Mouse (Mus musculus) heart, embryonic 16.5 days (tissue): ENCODE data around the gene Mbd3. TPM values are rescaled to one million over a fixed set of nuclear protein-coding genes. Genes with fewer than 3 reads are reported as not detected.

ENCODE experiments used
- ATAC-seq: fragments of 200-750 bp; cut with Nextera tagmentation; replicated peaks from 2 replicates; pipeline ENCODE4 v1.8.0; 2017; ENCODE audit warnings: moderate number of reproducible peaks; ENCODE audit not compliant: insufficient read depth, low FRiP score; ENCODE audit errors: extremely low read depth
- H3K27ac ChIP-seq: fragments of 300-500 bp; sonication (generic); 2 replicates; pipeline ENCODE4 v1.5.1; 2014; ENCODE audit warnings: mild to moderate bottlenecking, low read length, control low read depth, moderate library complexity
- H3K27me3 ChIP-seq: fragments of 300-500 bp; sonication (generic); 2 replicates; pipeline ENCODE4 v1.6.1; 2014; ENCODE audit warnings: low read length, mixed read lengths; ENCODE audit not compliant: control insufficient read depth, insufficient read depth
- H3K36me3 ChIP-seq: fragments of 300-500 bp; sonication (generic); 2 replicates; pipeline ENCODE4 v1.6.1; 2014; ENCODE audit not compliant: control insufficient read depth, insufficient read depth
- H3K4me1 ChIP-seq: fragments of 300-500 bp; sonication (generic); 2 replicates; pipeline ENCODE4 v1.6.1; 2014; ENCODE audit warnings: low read length, mixed read lengths; ENCODE audit not compliant: control insufficient read depth, insufficient read depth
- H3K4me2 ChIP-seq: fragments of 300-500 bp; sonication (generic); 2 replicates; pipeline ENCODE4 v1.6.1; 2014; ENCODE audit warnings: low read depth, mild to moderate bottlenecking, control low read depth, low read length
- H3K4me3 ChIP-seq: fragments of 300-500 bp; sonication (generic); 2 replicates; pipeline ENCODE4 v1.5.1; 2014; ENCODE audit warnings: mild to moderate bottlenecking, control low read depth, low read length
- H3K9ac ChIP-seq: fragments of 300-500 bp; sonication (generic); 2 replicates; pipeline ENCODE4 v1.6.1; 2014; ENCODE audit warnings: low read length, control low read depth
- H3K9me3 ChIP-seq: fragments of 300-500 bp; sonication (generic); replicated peaks from 2 replicates; pipeline ENCODE4 v1.6.1; 2016; ENCODE audit warnings: low read length; ENCODE audit not compliant: control insufficient read depth
- WGBS: fragments of 180-500 bp; shearing (Covaris S2); extraction: QIAGEN DNeasy Blood & Tissue Kit; methylation state at CpG from one replicate; pipeline ENCODE4 v1.1.7; 2014; 5-methylcytosine and 5-hydroxymethylcytosine counted together
- polyA plus RNA-seq: library from polyadenylated mRNA; unstranded; fragments of >200 nt; fragmentation: Nextera tagmentation; extraction: Ambion mirVana; gene quantifications from 2 replicates; pipeline ENCODE4 v1.2.1, GENCODE M21; 2015

Mbd3 gene
- polyA plus RNA-seq, 1 experiment from 2014 or later = 136 TPM

GRCm38 (mm10) chr10:80430375-80430980, 31.1 kb upstream of the Mbd3 start:
- H3K27me3 ChIP-seq = no peaks in the 10 kb centered on the region
- 60% methylated on average over 8 of the region's 8 CpGs for WGBS
- H3K9me3 ChIP-seq = no peaks in the 10 kb centered on the region; the same call in 1 of the 2 replicates
- H3K4me2 ChIP-seq = no peak overlapping the region
- H3K4me3 ChIP-seq = no peak overlapping the region
- no peak overlapping the region for H3K27ac ChIP-seq
- no peak overlapping the region for H3K9ac ChIP-seq
- ATAC-seq = no peak
- peaks cover 41% of the 10 kb centered on the region for H3K36me3 ChIP-seq
- peaks cover 15% of the 10 kb centered on the region for H3K4me1 ChIP-seq

- Histone ChIP-seq H3K9me3 (peaks cover 5% of the 10 kb centered on the region), H3K27me3 (no peaks in the 10 kb centered on the region), H3K4me1 (peaks cover 15% of the 10 kb centered on the region), H3K4me3 (no peak overlapping the region), H3K4me2 (no peak overlapping the region), H3K36me3 (peaks cover 48% of the 10 kb centered on the region), H3K9ac (no peak overlapping the region), H3K27ac (no peak overlapping the region)
- WGBS = 91% methylated on average over 8 of the region's 8 CpGs
- no peak for ATAC-seq
Measured at GRCm38 (mm10) chr10:80429800-80430199, 30.4 kb upstream of the Mbd3 start.

- Histone ChIP-seq H3K4me3 (no peak overlapping the region), H3K9me3 (peaks cover 5% of the 10 kb centered on the region), H3K36me3 (peaks cover 68% of the 10 kb centered on the region), H3K9ac (no peak overlapping the region), H3K4me2 (no peak overlapping the region), H3K4me1 (peaks cover 2% of the 10 kb centered on the region), H3K27me3 (no peaks in the 10 kb centered on the region), H3K27ac (no peak overlapping the region)
- 90% methylated on average over 3 of the region's 3 CpGs for WGBS
- ATAC-seq = no peak
Measured at GRCm38 (mm10) chr10:80425041-80425440, 25.7 kb upstream of the Mbd3 start.

GRCm38 (mm10) chr10:80423562-80423961, 24.2 kb upstream of the Mbd3 start:
- Histone ChIP-seq H3K4me3 (no peak overlapping the region), H3K9ac (no peak overlapping the region), H3K4me2 (no peak overlapping the region), H3K27me3 (no peaks in the 10 kb centered on the region), H3K36me3 (peaks cover 67% of the 10 kb centered on the region), H3K9me3 (peaks cover 5% of the 10 kb centered on the region), H3K4me1 (peaks cover 12% of the 10 kb centered on the region), H3K27ac (no peak overlapping the region)
- WGBS = 49% methylated on average over 4 of the region's 4 CpGs
- ATAC-seq = no peak

DNA sequence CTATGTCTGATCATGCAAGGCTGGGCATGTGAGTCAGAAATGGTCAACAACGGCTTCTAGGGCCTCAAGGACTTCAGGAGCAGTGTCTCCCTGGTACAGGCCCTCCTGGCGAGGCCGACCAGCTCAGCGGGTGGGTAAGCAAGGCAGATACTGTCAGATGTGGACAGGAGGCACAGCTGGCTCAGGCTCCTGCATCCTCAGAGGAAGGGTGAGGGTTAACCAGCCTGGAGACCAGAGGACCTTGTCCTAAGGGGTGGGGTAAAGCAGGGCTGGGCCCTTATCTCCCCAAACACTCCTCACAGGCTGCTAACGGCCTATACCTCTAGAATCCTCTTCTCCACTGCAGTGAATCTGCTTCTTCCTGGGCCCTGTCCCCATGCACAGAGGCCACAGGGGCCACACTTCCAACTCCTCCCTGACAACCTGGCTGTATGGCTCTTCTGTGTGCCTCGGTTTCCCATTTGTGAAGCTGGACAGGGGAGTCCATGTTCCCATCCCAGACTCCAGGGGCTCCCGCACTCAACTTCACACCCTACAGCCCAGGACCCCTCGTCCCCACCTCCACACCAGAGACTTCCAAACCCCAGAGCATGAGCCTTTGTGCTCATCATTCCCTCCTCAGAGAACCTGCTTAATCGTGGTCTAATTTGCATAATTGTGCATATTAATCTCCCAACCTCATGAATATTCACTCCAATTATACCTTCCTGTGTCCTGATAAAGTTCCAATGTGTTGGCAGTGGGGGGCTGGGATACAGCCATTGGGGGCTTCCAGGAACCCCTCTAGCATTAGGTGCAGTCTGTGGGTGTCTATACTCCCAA, 22.5 kb upstream of the Mbd3 start:
- no peak for ATAC-seq
- H3K9ac ChIP-seq = no peak overlapping the region
- peaks cover 14% of the 10 kb centered on the region for H3K4me1 ChIP-seq
- H3K27ac ChIP-seq = no peak overlapping the region
- WGBS = 86% methylated on average over 9 of the region's 9 CpGs
- no peaks in the 10 kb centered on the region for H3K27me3 ChIP-seq
- peaks cover 5% of the 10 kb centered on the region for H3K9me3 ChIP-seq
- no peak overlapping the region for H3K4me3 ChIP-seq
- peaks cover 65% of the 10 kb centered on the region for H3K36me3 ChIP-seq
- no peak overlapping the region for H3K4me2 ChIP-seq

GRCm38 (mm10) chr10:80421208-80421607, 21.9 kb upstream of the Mbd3 start:
- Histone ChIP-seq H3K4me2 (no peak overlapping the region), H3K4me1 (peaks cover 14% of the 10 kb centered on the region), H3K27ac (no peak overlapping the region), H3K9me3 (peaks cover 5% of the 10 kb centered on the region), H3K4me3 (no peak overlapping the region), H3K36me3 (peaks cover 65% of the 10 kb centered on the region), H3K27me3 (no peaks in the 10 kb centered on the region), H3K9ac (no peak overlapping the region)
- ATAC-seq = no peak
- 89% methylated on average over 8 of the region's 8 CpGs for WGBS

GRCm38 (mm10) chr10:80420729-80421128, 21.4 kb upstream of the Mbd3 start:
- Histone ChIP-seq H3K4me1 (peaks cover 14% of the 10 kb centered on the region), H3K9ac (no peak overlapping the region), H3K9me3 (peaks cover 5% of the 10 kb centered on the region), H3K4me3 (no peak overlapping the region), H3K4me2 (no peak overlapping the region), H3K27ac (no peak overlapping the region), H3K36me3 (peaks cover 65% of the 10 kb centered on the region), H3K27me3 (no peaks in the 10 kb centered on the region)
- 94% methylated on average over 10 of the region's 10 CpGs for WGBS
- ATAC-seq = no peak

GRCm38 (mm10) chr10:80419419-80419818, 20.1 kb upstream of the Mbd3 start:
- WGBS = 64% methylated on average over 8 of the region's 8 CpGs
- ATAC-seq = no peak
- Histone ChIP-seq H3K4me3 (no peak overlapping the region), H3K4me2 (no peak overlapping the region), H3K27me3 (no peaks in the 10 kb centered on the region), H3K4me1 (peaks cover 14% of the 10 kb centered on the region), H3K27ac (no peak overlapping the region), H3K9ac (no peak overlapping the region), H3K9me3 (no peaks in the 10 kb centered on the region), H3K36me3 (peaks cover 63% of the 10 kb centered on the region)

- Histone ChIP-seq H3K27ac (no peak overlapping the region), H3K4me2 (no peak overlapping the region), H3K9ac (no peak overlapping the region), H3K9me3 (no peaks in the 10 kb centered on the region), H3K27me3 (no peaks in the 10 kb centered on the region), H3K4me1 (peaks cover 14% of the 10 kb centered on the region), H3K4me3 (no peak overlapping the region), H3K36me3 (peaks cover 62% of the 10 kb centered on the region)
- WGBS = 61% methylated on average over 3 of the region's 3 CpGs
- ATAC-seq = no peak
Measured at GRCm38 (mm10) chr10:80418311-80418710, 19.0 kb upstream of the Mbd3 start.
